Mouse (Mus musculus) c-Kit-negative CD71-positive TER-119-positive erythroid progenitor cells, embryonic 14.5 days (primary cell): ENCODE measurements around the gene Spink2.
"Not testable (repeated sequence)": the region's sequence is repeated elsewhere in the genome, so short reads cannot be mapped to it uniquely, and the experiment has no call there.

Experiments used
- DNase-seq: peaks from one replicate; pipeline ENCODE4 v3.0.0-alpha.2; 2013; ENCODE audit warnings: low read depth, low spot score

Gene Spink2

DNA sequence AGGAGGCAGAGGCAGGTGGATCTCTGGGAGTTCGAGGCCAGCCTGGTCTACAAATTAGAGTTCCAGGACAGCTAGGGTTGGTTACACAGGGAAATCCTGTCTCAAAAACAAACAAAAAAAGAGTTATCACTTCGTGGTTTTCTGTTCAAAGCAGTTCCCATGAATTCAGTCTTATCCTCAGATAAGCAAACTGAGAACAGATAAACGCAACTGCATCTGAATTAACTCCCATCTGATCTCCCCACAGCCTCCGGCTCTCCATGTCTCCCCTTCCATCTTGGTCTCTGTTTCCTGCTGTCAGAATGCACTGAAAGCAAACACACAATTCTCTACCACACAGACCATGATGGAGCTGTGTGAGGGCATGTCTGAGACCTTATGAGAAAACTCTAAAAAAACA, 10.6 kb downstream of the Spink2 start:
- DNase-seq: no peak

DNA sequence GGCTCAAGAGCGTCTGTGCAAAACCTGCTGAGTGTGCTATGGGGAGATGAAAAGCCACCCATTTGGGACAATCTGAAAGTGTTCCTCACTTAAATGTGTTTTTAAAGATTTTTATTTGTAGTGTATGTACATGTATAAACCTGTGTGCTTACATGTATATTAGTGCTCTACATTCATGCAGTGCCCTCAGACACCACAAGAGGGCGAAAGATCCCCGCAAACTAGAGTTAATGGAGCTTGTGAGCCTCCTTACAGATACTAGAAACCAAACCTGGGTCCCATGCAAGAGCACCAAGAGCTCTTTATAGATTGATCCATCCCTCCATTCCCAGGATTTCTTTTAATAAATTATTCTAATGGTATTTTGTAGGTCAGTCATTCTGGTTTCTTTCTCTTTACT, 17.3 kb downstream of the Spink2 start:
- DNase-seq: peak; percentile 42

DNA sequence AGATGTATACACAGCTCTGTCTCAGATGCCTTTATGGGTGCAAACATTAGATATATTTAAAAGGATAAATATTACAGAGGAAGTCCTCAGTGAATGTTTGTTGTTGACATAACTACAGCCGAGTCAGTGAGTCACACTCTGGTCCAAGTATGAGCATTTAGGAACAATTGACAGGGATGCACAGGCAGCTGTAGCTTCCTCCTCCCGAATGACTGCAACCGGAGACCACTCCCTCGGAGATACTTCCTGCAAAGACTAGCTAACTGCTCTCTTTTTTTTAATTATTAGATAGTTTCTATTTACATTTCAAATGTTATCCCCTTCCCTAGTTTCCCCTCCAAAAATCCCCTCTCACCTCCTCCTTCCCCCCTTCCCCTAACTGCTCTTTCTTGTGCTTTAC, 18.0 kb downstream of the Spink2 start:
- no peak for DNase-seq

DNA sequence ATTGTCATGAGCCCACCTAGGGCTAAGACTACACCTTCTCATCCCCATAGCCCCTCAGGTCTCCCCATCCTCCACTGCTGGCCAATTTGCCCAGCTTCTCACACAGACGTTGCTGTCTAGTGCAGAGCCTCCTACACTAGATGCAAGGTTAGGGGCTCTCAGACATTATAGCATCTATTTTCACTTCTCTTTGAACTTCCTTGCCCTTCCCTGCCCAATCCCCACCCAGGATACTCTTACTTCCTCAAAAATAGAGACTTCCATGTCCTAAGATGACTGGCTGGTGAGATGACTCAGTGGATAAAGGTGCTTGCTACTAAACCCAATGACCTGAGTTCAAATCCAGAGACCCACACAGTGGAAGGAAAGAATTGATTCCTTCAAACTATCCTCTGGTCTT, 19.6 kb downstream of the Spink2 start:
- no peak for DNase-seq

DNA sequence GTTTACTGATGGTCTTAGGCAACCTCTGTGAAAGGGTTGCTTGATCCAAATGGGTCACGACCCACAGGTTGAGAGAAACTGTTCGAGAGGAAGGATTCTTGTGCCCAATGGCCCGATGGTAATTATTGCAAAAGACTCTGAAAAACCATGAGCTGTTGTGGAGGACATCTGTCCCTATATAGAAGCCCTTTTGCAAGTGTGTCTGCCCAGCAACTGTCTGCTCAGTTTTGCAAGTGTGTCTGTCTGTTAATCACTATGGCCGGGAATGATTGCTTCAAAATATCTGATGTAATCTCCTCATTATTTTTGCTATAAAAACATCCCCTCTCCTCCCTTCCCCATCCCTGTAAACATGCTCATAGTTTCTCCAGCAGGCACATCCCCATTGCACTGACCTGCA, 20.2 kb downstream of the Spink2 start:
- no peak for DNase-seq

DNA sequence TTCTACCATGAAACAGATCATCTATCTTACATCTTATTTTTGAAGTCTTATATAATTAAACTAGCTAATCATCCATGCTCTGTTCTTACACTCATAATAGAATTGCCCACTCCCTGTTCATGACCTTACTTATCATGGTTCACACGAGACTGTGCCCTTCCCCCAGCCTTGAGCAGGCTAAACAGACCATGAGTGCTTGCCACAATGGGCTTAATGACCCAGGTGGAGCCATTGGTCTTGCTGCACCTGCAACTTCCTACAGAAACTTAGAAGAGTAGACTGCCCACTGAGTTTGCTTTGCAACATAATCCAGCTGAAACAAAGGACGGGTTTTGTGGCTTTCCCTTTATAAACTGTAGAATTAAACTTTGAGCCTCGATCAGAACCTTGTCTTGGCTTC, 22.5 kb downstream of the Spink2 start:
- DNase-seq: no peak

DNA sequence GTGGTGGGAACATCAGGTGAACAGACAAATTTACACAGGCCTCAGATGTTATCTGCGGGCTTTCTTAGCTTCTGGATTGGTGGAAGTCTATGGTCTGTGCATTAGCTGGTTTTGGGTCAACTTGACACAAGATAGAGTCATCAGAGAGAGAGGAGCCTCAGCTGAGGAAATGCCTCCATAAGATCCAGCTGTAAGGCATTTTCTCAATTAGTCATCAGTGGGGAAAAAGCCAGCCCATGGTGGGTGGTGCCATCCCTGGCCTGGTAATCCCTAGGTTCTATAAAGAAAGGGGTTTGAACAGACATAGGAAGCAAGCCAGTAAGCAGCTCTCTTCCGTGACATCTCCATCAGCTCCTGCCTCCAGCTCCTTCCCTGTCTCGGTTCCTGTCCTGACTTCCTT, 25.9 kb downstream of the Spink2 start:
- DNase-seq: no peak

DNA sequence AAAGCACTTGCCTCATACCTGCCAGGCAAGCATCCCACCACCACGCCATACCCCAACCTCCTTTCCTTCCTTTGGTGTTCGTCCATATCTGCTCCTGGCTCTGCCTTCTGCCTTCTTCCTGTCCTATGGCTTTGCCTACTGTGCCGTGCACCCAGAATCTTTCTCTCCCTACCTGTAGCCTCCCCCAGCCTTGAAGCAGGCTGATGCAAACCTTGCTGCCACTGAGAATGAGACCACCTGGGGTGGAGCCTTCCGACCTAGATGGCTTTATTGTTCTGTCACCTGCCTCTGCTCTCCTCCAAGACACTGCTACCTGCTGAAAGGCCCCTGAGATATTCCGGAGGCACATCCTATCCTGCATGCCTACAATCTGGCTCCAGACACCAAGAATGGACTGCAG, 27.4 kb downstream of the Spink2 start:
- not testable (repeated sequence) for DNase-seq

DNA sequence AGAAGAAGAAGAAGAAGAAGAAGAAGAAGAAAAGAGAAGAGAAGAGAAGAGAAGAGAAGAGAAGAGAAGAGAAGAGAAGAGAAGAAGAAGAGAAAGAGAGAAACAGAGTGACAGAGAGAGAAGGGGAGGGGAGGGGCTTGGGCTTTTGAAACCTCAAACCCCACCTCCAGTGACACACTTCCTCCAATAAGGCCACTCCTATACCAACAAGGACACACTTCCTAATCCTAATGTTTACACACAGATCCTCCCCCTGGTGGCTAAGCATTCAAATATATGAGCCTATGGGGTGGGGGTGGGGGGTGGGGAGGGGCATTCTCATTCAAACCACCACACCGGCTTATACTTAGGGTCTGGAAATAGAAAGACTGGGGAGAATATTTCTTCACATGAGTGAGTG, 27.9 kb downstream of the Spink2 start:
- no peak for DNase-seq

DNA sequence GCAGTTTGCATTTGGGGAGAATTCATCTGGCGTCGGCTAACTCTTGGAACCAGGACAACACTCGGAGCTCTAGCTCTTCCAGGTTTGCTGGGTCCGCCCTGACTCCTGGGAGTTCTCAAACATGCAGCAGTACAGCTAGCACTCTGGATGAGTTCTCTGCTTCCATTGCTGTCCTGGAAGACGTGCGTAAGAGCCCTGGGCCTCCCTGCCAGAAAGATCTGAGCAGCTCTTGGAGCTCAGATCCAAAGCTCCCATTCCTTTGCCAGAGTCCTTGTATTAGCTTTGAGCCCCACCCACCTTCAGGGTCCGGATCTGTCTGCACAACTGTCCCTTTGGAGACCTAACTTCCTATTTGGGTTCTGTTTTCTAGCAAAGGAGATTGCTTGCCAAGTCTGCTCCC, 29.8 kb downstream of the Spink2 start:
- DNase-seq: no peak

DNA sequence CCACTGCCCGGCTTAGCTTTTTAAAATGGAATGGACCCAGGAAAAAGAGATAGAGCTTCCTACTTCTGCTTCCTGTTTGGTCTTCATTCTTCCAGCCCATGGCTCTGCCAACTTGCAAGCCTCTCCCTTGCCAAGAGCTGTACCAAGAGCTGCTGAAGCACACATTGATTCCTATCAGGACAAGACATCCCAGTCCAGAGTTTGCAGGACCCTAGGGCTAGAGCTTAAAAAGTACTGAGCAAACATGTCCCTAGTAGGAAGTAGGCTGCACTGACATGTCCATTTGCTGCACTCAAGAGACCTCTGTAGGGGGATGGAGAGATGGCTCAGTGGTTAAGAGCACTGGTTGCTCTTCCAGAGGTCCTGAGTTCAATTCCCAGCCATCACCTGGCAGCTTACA, 32.3 kb downstream of the Spink2 start:
- no peak for DNase-seq

DNA sequence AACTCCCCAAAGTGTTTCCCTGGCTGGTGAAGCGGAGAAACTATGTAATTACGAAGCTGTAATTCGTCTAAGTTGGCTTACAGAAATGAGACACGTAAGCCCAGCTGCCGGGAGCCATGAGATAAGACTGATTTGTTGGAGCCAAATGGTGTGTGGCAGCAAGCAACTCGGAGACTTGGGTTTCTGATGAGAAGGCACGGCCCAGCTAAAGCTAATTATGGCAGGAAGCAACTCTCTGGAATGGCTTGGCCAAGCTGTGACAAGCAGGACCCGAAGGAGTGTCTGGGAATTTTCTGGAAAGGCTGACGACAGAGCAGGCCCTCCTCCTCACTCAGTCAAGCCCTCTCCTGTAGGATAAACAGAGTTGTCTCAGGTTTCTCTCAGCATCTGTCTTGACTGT, 33.3 kb downstream of the Spink2 start:
- DNase-seq: no peak

DNA sequence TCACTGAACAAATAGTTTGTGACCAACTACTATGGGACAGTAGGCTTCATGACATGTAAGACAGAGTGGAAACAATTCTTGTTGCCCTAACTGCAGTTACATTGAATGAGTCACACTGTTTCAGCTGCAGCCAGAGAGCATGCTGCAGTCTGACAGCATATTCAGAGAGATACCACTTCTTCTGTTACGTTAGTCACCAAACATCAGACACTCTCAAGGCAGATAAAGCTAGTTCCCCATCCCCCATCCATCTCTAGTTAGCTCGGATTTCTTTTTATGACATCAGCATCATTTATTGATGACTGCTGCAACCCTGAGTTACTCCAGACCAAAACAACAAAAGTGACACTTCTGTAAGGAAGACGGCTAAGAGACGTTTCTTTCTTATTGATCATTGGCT, 36.5 kb downstream of the Spink2 start:
- DNase-seq: no peak

DNA sequence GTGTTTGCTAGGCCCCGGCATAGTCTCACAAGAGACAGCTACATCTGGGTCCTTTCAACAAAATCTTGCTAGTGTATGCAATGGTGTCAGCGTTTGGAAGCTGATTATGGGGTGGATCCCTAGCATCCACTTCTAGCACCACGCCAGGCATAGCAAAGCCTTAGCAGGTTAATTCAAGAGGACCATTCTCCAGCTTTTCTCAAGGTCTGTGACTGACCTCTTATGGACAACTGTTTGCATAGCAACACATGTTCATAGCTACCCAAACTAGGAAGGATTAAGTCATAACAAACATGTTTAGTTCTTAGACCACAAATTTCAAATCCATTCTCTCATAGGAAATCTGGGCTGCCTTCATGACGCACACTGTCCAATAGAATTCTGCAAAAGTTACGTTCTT, 40.7 kb downstream of the Spink2 start:
- no peak for DNase-seq

DNA sequence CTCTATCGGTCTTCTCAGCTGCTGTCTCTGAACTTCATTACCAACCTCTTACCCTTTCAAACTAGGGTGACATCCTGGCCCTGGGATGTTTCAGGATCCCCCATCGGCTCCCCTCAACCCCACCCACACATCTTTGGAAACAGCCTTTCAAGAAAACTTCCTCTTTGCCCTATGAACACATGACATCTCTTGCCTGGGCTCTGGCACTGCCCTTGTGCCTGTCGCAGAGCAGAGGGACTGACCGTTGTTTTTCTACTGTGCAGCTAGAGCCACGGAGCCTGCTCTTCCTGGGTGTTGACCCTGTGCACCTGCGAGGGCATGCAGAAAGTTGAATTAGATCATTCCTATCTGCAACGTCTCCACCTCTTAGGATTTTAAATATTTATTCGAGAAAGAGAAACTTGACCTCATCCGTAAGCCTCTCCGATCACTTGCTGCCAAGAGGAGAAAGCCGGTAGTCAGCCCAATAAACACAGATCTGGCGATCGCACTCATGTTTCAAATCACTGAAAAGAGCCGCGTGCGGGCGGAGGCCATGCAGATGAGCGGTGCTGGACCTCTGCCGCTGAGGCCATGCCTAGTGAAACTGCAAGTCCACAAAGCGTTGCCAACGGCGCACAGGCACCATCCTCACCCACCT, 43.8 kb downstream of the Spink2 start:
- DNase-seq: no peak

DNA sequence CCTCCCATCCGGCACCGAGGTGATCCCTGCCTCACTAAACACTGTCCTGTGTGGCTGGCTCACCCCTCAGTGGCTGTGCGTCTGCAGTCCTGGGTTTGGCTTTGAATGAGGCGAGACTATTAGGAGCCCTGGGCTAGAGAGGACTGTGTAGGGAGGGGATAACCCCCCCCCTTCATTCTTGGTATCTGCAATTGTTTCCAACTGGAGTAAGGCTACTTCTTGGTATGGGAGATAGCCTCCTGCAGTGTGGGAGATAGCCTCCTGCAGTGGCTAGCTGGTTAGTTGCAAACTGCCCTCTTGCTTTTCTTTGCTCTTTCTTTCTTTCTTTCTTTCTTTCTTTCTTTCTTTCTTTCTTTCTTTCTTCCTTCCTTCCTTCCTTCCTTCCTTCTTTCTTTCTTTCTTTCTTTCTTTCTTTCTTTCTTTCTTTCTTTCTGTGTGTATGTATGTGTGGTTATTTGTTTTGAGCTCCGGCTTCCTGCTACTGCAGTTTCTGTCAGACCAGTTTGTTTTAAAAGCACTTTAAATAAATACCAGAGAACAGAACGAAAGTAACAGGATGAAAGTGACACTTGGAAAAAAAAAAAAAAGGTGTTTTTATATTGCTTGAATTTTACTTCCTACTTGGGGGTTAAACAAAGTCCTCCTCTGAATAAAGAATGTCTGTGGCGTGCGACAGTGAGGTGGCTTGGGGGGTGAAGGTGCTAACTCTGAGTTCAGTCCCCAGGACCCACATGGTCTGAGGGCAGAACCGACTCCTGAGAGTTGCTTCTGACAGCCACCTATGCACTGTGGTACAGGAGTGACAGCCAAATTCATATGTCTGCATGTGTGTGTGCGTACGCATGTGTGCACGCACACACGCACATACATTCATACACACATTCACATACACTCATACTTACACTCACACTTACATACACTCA, 45.3 kb downstream of the Spink2 start:
- no peak for DNase-seq

DNA sequence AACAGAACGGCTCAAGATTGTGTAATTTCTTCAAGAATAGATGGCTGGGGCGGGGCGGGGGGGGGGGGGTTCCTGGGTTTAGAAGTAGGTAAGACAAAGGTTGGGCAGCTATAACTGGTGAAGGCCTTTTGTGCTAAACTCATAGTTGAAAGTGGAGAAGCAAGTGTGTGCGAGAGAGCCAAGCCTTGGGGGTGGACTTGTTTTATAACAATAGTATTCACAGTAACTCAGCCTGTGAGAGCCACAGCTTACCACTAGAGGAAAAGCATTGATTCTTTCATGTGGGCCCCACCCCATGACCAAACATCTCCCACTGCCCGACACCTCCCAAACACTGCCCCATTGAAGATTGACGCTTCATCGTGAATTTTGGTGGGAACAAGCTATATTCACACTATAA, 47.7 kb downstream of the Spink2 start:
- DNase-seq: no peak

DNA sequence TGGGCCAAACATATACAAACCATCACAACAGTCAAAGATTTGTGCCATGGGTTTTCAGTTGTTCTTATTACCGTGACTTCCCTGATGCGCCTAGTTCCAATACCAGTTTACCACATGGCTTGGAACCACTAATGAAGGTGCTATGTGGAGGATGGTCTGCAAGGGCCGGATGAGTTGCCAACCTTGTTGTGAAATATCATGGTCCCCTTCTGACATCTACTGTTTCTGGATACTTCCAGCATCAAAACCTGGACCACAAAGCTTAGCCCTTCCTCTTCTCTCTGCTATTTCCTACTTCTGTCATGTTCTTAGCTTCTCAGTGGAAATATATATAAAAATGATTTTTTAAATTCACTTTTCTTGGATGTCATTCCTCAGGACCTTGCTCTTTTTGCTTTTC, 48.7 kb downstream of the Spink2 start:
- DNase-seq: no peak

DNA sequence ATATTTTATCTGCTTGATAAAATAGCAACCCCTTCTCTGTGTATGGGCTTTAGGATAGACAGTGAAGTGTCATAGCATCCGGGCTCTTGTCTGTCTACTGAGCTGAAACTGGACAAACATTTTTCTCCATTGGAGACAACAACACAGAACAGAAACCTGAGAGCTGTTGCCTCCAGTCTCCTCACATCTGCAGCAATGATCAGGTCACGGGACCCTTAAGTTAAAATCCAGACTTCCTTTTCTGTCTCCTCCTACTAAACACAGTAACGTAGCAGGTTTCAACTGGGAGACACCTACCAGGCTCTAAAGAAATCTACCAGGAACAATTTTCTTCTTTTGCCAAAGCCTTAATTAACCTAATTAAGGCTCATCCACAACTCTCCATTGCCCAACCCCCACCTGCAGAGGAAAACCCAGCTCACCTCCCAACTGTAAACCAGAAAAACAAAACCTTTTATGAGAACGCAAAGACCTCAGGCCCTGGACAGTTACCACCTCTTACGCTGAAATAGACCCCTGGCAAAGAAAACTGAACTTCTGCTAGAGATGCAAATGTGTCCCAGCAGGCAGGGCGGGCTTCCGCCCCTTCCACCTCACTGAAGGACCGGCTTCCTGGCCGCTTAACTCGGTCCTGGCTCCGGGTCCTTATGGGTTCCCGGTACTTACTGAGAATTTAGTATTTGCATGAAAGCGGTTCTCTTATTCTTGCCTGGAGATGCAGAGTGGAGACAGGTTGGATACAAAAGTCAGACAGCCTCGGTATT, 53.3 kb downstream of the Spink2 start:
- DNase-seq: no peak

DNA sequence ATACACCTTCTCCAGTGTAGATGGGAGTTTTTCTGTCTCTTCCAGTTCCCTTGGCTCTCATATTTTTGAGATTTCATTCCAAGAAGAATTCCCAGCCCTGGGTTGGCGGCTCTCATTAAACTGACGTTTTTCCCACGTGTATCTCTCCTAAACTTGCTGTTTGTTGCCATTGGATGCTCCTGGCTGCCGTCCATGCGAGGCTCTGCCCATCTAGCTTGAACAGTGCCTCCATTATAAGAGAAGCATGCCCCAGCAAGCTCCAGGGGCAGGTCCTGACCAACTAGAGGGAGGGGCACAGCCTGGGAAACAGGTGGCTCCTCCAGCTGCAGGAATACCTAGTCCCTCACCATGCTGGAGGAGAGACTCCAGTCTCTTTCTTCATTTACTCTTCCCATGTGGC, 54.3 kb downstream of the Spink2 start:
- no peak for DNase-seq

DNA sequence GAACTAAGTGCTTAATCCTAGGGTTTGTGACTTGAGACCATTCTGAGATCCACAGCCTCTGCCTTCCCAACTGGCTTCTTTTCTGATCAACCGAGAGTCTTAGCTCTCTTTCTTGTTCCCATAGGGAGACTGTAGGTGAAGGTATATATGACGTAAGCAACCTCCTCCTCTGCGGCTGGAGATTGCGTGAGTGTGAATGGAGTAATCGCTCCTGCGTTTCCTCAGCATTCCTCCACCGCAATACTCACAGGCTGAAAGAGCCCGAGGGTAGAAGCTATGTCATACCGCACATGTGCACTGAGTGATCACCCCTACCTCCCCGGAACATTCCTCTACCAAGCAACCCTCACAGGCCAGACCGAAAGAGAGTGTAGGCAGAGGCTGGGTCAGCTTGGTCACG, 55.7 kb downstream of the Spink2 start:
- no peak for DNase-seq
